Mouse (Mus musculus) MEL (cell line): ENCODE results near the gene Ly6g5b. TPM values are rescaled to one million over a fixed set of nuclear protein-coding genes. Genes with fewer than 3 reads are reported as not detected.

ENCODE experiments used
- DNase-seq: peaks from one replicate; pipeline ENCODE4 v3.0.0; 2011; ENCODE audit warnings: low read depth, low spot score
- H3K27ac ChIP-seq: 2 replicates; pipeline ENCODE4 v1.5.1; 2012; ENCODE audit warnings: low read depth, mild to moderate bottlenecking, control low read depth, low read length, moderate library complexity; ENCODE audit not compliant: control insufficient read depth
- H3K27me3 ChIP-seq, 2 experiments: fragments of 150-350 bp in 1 of 2; sonication (generic) in 1 of 2; 2 replicates each; pipeline ENCODE4 v1.6.1; 2012; ENCODE audit warnings: low read length in 2 of 2, mild to moderate bottlenecking in 2 of 2, improper control_type of control experiment in 1 of 2, moderate library complexity in 1 of 2; ENCODE audit not compliant: insufficient read depth in 2 of 2, control insufficient read depth in 1 of 2
- H3K36me3 ChIP-seq, 2 experiments: 2 replicates each; pipeline ENCODE4 v1.6.1; 2012 to 2014; ENCODE audit warnings: low read length in 2 of 2, improper control_type of control experiment in 1 of 2, inconsistent platforms in 1 of 2, mild to moderate bottlenecking in 1 of 2; ENCODE audit not compliant: insufficient read depth in 2 of 2, control insufficient read depth in 1 of 2
- H3K4me1 ChIP-seq, 2 experiments: fragments of 150-350 bp in 1 of 2; sonication (generic) in 1 of 2; 2 replicates each; pipeline ENCODE4 v1.6.1; 2012; ENCODE audit warnings: low read length in 2 of 2, improper control_type of control experiment in 1 of 2, mild to moderate bottlenecking in 1 of 2; ENCODE audit not compliant: insufficient read depth in 2 of 2, control insufficient read depth in 1 of 2
- H3K4me3 ChIP-seq, 2 experiments: fragments of 150-350 bp in 1 of 2; sonication (generic) in 1 of 2; 2 replicates each; pipeline ENCODE4 v1.5.1; 2012; ENCODE audit warnings: low read depth in 2 of 2, low read length in 2 of 2, mild to moderate bottlenecking in 2 of 2, moderate library complexity in 2 of 2, control low read depth in 1 of 2, improper control_type of control experiment in 1 of 2; ENCODE audit not compliant: control insufficient read depth in 1 of 2, insufficient read depth in 1 of 2
- H3K79me2 ChIP-seq: 2 replicates; pipeline ENCODE4 v1.6.1; 2012; ENCODE audit warnings: mild to moderate bottlenecking, low read length, moderate library complexity; ENCODE audit not compliant: control insufficient read depth, poor library complexity, insufficient read depth
- H3K9ac ChIP-seq: 2 replicates; pipeline ENCODE4 v1.6.1; 2012; ENCODE audit warnings: low read depth, mild to moderate bottlenecking, control low read depth, low read length, moderate library complexity; ENCODE audit not compliant: control insufficient read depth, poor library complexity, severe bottlenecking
- H3K9me3 ChIP-seq: fragments of 150-350 bp; sonication (generic); replicated peaks from 2 replicates; pipeline ENCODE4 v1.6.1; 2012; ENCODE audit warnings: mild to moderate bottlenecking, low read length, improper control_type of control experiment, moderate library complexity; ENCODE audit not compliant: insufficient read depth
- BHLHE40 ChIP-seq: IDR thresholded peaks from 2 replicates; pipeline ENCODE4 v1.6.1; 2012; ENCODE audit warnings: low read depth, mild to moderate bottlenecking, inconsistent platforms, low read length, improper control_type of control experiment, borderline replicate concordance
- E2F4 ChIP-seq: IDR thresholded peaks from 2 replicates; pipeline ENCODE4 v1.6.1; 2011; ENCODE audit warnings: low read depth, low read length, improper control_type of control experiment, borderline replicate concordance
- ELF1 ChIP-seq: IDR thresholded peaks from 2 replicates; pipeline ENCODE4 v1.6.1; 2014; ENCODE audit warnings: low read depth, mild to moderate bottlenecking, inconsistent platforms, low read length, improper control_type of control experiment, moderate library complexity
- GATA1 ChIP-seq: IDR thresholded peaks from 2 replicates; pipeline ENCODE4 v1.6.1; 2011; ENCODE audit warnings: low read depth, low read length, improper control_type of control experiment
- MAFK ChIP-seq: IDR thresholded peaks from 2 replicates; pipeline ENCODE4 v1.6.1; 2011; ENCODE audit warnings: low read depth, mild to moderate bottlenecking, low read length, improper control_type of control experiment, borderline replicate concordance
- MYC ChIP-seq: IDR thresholded peaks from 2 replicates; pipeline ENCODE4 v1.6.1; 2011; ENCODE audit warnings: low read depth, mild to moderate bottlenecking, low read length, improper control_type of control experiment, moderate library complexity
- POLR2A ChIP-seq, 2 experiments: IDR thresholded peaks; 2 replicates each; pipeline ENCODE4 v1.6.1; 2011 to 2012; ENCODE audit warnings: low read length in 2 of 2, mild to moderate bottlenecking in 2 of 2, control low read depth in 1 of 2, improper control_type of control experiment in 1 of 2, low read depth in 1 of 2, moderate library complexity in 1 of 2; ENCODE audit not compliant: control insufficient read depth in 1 of 2, insufficient read depth in 1 of 2, poor library complexity in 1 of 2
- POLR2AphosphoS5 ChIP-seq: IDR thresholded peaks from 2 replicates; pipeline ENCODE4 v1.6.1; 2012; ENCODE audit warnings: low read depth, borderline replicate concordance, mild to moderate bottlenecking, inconsistent platforms, low read length, moderate library complexity, mixed read lengths
- TAL1 ChIP-seq: IDR thresholded peaks from 2 replicates; pipeline ENCODE4 v1.6.1; 2012; ENCODE audit warnings: mild to moderate bottlenecking, inconsistent platforms, low read length, moderate library complexity, mixed read lengths
- TBP ChIP-seq: IDR thresholded peaks from 2 replicates; pipeline ENCODE4 v1.8.0; 2011; ENCODE audit warnings: low read depth, low read length, improper control_type of control experiment
- UBTF ChIP-seq: IDR thresholded peaks from 2 replicates; pipeline ENCODE4 v1.6.1; 2012; ENCODE audit warnings: low read depth, mild to moderate bottlenecking, inconsistent platforms, low read length, improper control_type of control experiment, moderate library complexity, borderline replicate concordance; ENCODE audit not compliant: insufficient read depth
- USF2 ChIP-seq, 2 experiments: IDR thresholded peaks; 2 replicates each; pipeline ENCODE4 v1.6.1; 2011 to 2012; ENCODE audit warnings: improper control_type of control experiment in 2 of 2, low read length in 2 of 2, borderline replicate concordance in 1 of 2, inconsistent platforms in 1 of 2, low read depth in 1 of 2, mild to moderate bottlenecking in 1 of 2; ENCODE audit not compliant: insufficient read depth in 1 of 2
- ZNF384 ChIP-seq: IDR thresholded peaks from 2 replicates; pipeline ENCODE4 v1.6.1; 2012; ENCODE audit warnings: low read depth, mild to moderate bottlenecking, inconsistent platforms, low read length, improper control_type of control experiment
- polyA plus RNA-seq, 2 experiments: library from polyadenylated mRNA; stranded (reverse) in 1 of 2; unstranded in 1 of 2; fragments of >175 nt in 1 of 2; fragments of >200 nt in 1 of 2; gene quantifications; 2 replicates each; pipeline versions ENCODE4 v1.2.1 to v1.2.4; 2012; ENCODE audit warnings: low replicate concordance in 2 of 2, low read depth in 1 of 2; ENCODE audit not compliant: insufficient read length in 2 of 2, insufficient read depth in 1 of 2, missing spikeins in 1 of 2
- total RNA-seq: library from RNA; depleted of rRNA; stranded (reverse); fragments of 300-350 nt; gene quantifications from 2 replicates; pipeline ENCODE4 v1.2.3, GENCODE M21; 2012

Ly6g5b gene
- total and polyA plus RNA-seq, 3 experiments: 0.65 to 1.4 TPM; not detected in 1

GRCm38 (mm10) chr17:35132174-35132560 is 16.9 kb upstream of the Ly6g5b start:
- Histone ChIP-seq H3K9me3 (no peaks in the 10 kb centered on the region), H3K27ac (no peak overlapping the region), H3K4me1 (peaks cover 0 to 13% of the 10 kb centered on the region in 2 experiments; a peak in 2 of 4 replicates), H3K79me2 (peaks cover 33% of the 10 kb centered on the region), H3K9ac (no peak overlapping the region), H3K36me3 (peaks cover 0 to 12% of the 10 kb centered on the region in 2 experiments; a peak in 2 of 4 replicates), H3K4me3 (no peak overlapping the region), H3K27me3 (no peaks in the 10 kb centered on the region)
- TF ChIP-seq POLR2A (IDR thresholded peaks at IDR 0.05; ENCODE audit: control insufficient read depth in 1 of 2, insufficient read depth in 1 of 2, low read depth in 1 of 2, low read length in 2 of 2, poor library complexity in 1 of 2) (no peak), ZNF384 (no peak), TAL1 (no peak), GATA1 (no peak), MYC (no peak), E2F4 (no peak), MAFK (no peak), BHLHE40 (no peak), TBP (no peak), UBTF (no peak), POLR2AphosphoS5 (no peak)
- no peak for DNase-seq

- TF ChIP-seq ELF1: no peak
- no peak within 1 kb of the TSS for H3K4me3 ChIP-seq
- H3K36me3 ChIP-seq: peaks cover 0 to 7% of the 10 kb centered on the region in 2 experiments; a peak in 2 of 4 replicates
- peaks cover 0 to 9% of the 10 kb centered on the region in 2 experiments; a peak in 2 of 4 replicates for H3K4me1 ChIP-seq
- no peaks in the 10 kb centered on the region for H3K27me3 ChIP-seq
- no peak within 1 kb of the TSS for H3K27ac ChIP-seq
- DNase-seq: no peak
- H3K9me3 ChIP-seq: no peaks in the 10 kb centered on the region
- no peak within 1 kb of the TSS for H3K9ac ChIP-seq
- H3K79me2 ChIP-seq: peaks cover 31% of the 10 kb centered on the region
Observed at GRCm38 (mm10) chr17:35131500-35132173, 16.4 kb upstream of the Ly6g5b start, which contains the start of gene Apom. Gene Apom, minus strand, starts transcription at chr17:35132050.

- Histone ChIP-seq H3K9me3 (no peaks in the 10 kb centered on the region), H3K36me3 (peaks cover 0 to 3% of the 10 kb centered on the region in 2 experiments; a peak in 1 of 4 replicates), H3K9ac (no peak overlapping the region), H3K27ac (no peak overlapping the region)
- no peak for TF ChIP-seq USF2 (IDR thresholded peaks at IDR 0.05; ENCODE audit: borderline replicate concordance in 1 of 2, insufficient read depth in 1 of 2, low read depth in 1 of 2, low read length in 2 of 2)
- TF ChIP-seq, all 39 proteins: peak for 0
- Histone ChIP-seq H3K4me1 (peaks cover 0 to 5% of the 10 kb centered on the region in 2 experiments; a peak in 1 of 4 replicates), H3K27me3 (no peaks in the 10 kb centered on the region), H3K79me2 (peaks cover 30% of the 10 kb centered on the region), H3K4me3 (no peak overlapping the region)
- no peak for DNase-seq
Observed at GRCm38 (mm10) chr17:35131038-35131437, 15.8 kb upstream of the Ly6g5b start.
